Mouse (Mus musculus) adipocyte (in vitro differentiated cells): ENCODE measurements around the gene Slc6a1.

Experiments
- DNase-seq: peaks from one replicate; pipeline ENCODE4 v3.0.0-alpha.2; 2016; ENCODE audit warnings: low spot score

Slc6a1 gene

DNA sequence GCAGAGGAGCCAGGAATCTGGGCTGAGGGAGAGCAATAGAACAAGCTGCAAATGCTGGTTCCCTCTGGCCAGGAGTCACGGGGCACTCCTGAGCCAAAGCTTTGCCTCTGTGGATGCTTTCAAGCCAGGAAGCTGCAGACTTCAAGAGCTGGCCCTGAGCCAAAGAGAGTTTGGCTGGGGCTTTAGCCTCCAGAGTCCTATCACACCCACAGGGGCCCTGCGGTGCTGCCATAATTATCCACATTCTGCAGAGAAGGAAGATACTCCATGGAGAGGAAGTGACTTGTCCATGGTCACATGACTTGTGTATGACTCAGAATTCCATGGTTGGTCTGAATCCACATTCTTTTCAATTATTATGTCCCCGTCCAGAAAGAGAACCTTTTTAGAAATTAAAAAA, 75.7 kb downstream of the Slc6a1 start:
- DNase-seq = no peak

- DNase-seq = no peak
Measured at GRCm38 (mm10) chr6:114362355-114362754, 79.9 kb downstream of the Slc6a1 start.

DNA sequence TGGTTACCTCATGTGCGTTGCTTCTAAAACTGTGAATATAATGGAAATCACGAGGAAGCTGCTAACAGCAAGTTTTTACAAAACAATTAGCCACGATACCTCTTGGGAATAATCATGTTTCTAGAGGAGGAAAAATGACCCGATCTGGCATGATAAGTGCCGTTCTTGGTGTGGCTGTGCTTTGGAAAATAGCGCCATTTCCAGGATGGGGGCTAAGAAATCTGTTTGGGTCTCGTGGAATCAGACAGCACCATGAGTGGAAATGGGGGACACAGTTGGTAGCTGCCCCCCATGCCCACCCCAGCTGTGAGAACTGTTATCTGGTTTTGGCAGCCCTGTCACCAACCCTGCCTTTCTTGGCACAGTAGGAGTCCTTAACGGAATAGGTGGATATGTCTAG, 81.3 kb downstream of the Slc6a1 start:
- no peak for DNase-seq

DNA sequence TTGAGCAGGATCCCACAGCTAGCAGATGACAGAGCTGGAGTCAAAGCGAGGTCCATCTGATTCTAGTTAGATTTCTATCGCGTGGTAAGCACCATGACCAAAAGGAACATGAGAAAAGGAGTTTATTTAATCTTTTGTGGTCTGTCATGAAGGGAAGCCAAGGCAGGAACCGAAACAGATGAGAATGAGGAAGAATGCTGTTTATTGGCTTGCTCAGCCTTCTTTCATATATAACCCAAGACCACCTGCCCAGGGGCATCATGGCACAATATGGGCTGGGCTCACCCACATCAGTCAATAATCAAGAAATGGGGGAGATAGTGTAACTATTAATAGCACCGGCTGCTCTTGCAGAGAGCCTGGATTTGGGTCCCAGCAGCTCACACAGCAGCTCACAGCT, 82.3 kb downstream of the Slc6a1 start:
- no peak for DNase-seq

DNA sequence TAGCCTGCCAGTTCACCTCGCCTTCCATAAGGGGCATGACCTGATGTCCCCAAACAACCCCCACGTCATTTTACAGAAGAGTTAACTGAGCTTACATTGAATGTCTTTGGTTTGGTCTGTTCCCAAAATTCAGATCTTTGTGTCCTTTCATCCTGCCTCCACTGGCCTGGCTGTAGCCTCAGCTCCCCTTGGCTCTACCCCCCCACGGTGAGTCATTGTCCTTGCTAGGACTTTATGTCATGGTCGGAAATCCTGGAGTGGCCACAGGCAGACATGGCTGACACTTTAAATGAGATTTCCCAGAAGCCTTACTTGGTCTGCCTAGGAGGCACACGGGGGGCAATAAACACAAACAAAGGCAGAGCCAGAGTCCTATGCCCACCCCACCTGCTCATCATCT, 83.8 kb downstream of the Slc6a1 start:
- DNase-seq = no peak
